Mouse (Mus musculus) lung, adult 2 months (tissue): Measurements from ENCODE around the gene Tusc2.
A peak's percentile ranks its signal among the peaks of the same experiment; 100 is the strongest.

Experiments used
- CTCF ChIP-seq: fragments of 200-500 bp; IDR thresholded peaks from 2 replicates; pipeline ENCODE4 v1.5.1; 2011; ENCODE audit warnings: mild to moderate bottlenecking, low read length, control low read depth; ENCODE audit not compliant: insufficient read depth
- POLR2A ChIP-seq: fragments of 200-500 bp; IDR thresholded peaks from 2 replicates; pipeline ENCODE4 v1.6.1; 2011; ENCODE audit warnings: low read depth, mild to moderate bottlenecking, control low read depth, low read length, borderline replicate concordance; ENCODE audit errors: extremely low read depth

- TF ChIP-seq CTCF (peak; percentile 33; the same call in 1 of the 2 replicates), POLR2A (peak; percentile 83; the same call in 1 of the 2 replicates)
Measured at GRCm38 (mm10) chr9:107612191-107612944, 49.3 kb downstream of the Tusc2 start.
